34 mouse cellular contexts compared by ENCODE assay signal in genomic region chr4:110810947-110811346, GRCm38 (mm10).
"Had no signal": no experiment of that assay in that cellular context is flagged by ENCODE, and none has a peak within 500 bp of the region (broad histone marks: within the 10 kb centered on the region; RNA-seq: fewer than 3 reads in every experiment).

No protein-coding gene starts in this region.

- H3K9me3 ChIP-seq: heart, embryonic 10.5 days; heart, embryonic 12.5 days; heart, embryonic 13.5 days; heart, embryonic 15.5 days; hindbrain, embryonic 10.5 days; hindbrain, embryonic 12.5 days; hindbrain, embryonic 13.5 days; hindbrain, embryonic 15.5 days; intestine, embryonic 15.5 days; kidney, embryonic 15.5 days had no signal

- H3K27me3 ChIP-seq: heart, embryonic 12.5 days; heart, embryonic 13.5 days; heart, embryonic 15.5 days; hindbrain, embryonic 12.5 days; hindbrain, embryonic 13.5 days; hindbrain, embryonic 15.5 days; intestine, embryonic 15.5 days; kidney, embryonic 15.5 days had no signal

- H3K4me3 ChIP-seq: heart, embryonic 10.5 days; heart, embryonic 12.5 days; heart, embryonic 13.5 days; heart, embryonic 15.5 days; hindbrain, embryonic 10.5 days; hindbrain, embryonic 12.5 days; hindbrain, embryonic 13.5 days; hindbrain, embryonic 15.5 days; intestine, embryonic 15.5 days; kidney, embryonic 15.5 days; layer of hippocampus, adult 2 months had no signal

- H3K36me3 ChIP-seq: heart, embryonic 10.5 days; heart, embryonic 12.5 days; heart, embryonic 13.5 days; heart, embryonic 15.5 days; hindbrain, embryonic 10.5 days; hindbrain, embryonic 12.5 days; hindbrain, embryonic 13.5 days; hindbrain, embryonic 15.5 days; intestine, embryonic 15.5 days; kidney, embryonic 15.5 days had no signal

- ATAC-seq: hindbrain, embryonic 16.5 days; hindbrain, postnatal 0 days; inflammation-experienced regulatory T-cells, adult 6 months; intestine, embryonic 15.5 days; intestine, postnatal 0 days had no signal

- H3K4me2 ChIP-seq: heart, embryonic 11.5 days; heart, embryonic 12.5 days; heart, embryonic 13.5 days; heart, embryonic 15.5 days; hindbrain, embryonic 12.5 days; hindbrain, embryonic 13.5 days; hindbrain, embryonic 14.5 days; hindbrain, embryonic 15.5 days; intestine, embryonic 15.5 days; kidney, embryonic 15.5 days had no signal

- DNase-seq: heart, postnatal 10 days; heart, postnatal 14 days; heart, postnatal 36 days; heart, postnatal 4 days; kidney, adult 11 months; kidney, adult 18-20 months; kidney, adult 2 months; kidney, adult 8-10 months; kidney, adult 9 months; kidney, postnatal 10 days; kidney, postnatal 14 days; kidney, postnatal 25 days; kidney, postnatal 36 days; kidney, postnatal 4 days; layer of hippocampus, adult 9-11 months; layer of hippocampus, postnatal 36 days had no signal

- H3K4me1 ChIP-seq: heart, embryonic 10.5 days; heart, embryonic 12.5 days; heart, embryonic 13.5 days; heart, embryonic 15.5 days; hindbrain, embryonic 10.5 days; hindbrain, embryonic 12.5 days; hindbrain, embryonic 13.5 days; hindbrain, embryonic 15.5 days; intestine, embryonic 15.5 days; kidney, embryonic 15.5 days had no signal

- H3K27ac ChIP-seq: heart, embryonic 10.5 days; heart, embryonic 13.5 days; heart, embryonic 15.5 days; hindbrain, embryonic 10.5 days; hindbrain, embryonic 12.5 days; hindbrain, embryonic 13.5 days; hindbrain, embryonic 14.5 days; hindbrain, embryonic 15.5 days; hindbrain, postnatal 0 days; intestine, embryonic 15.5 days; kidney, embryonic 15.5 days; kidney, postnatal 0 days; layer of hippocampus, adult 2 months had no signal

- H3K9ac ChIP-seq: heart, embryonic 12.5 days; heart, embryonic 13.5 days; heart, embryonic 15.5 days; hindbrain, embryonic 12.5 days; hindbrain, embryonic 13.5 days; hindbrain, embryonic 14.5 days; hindbrain, embryonic 15.5 days; intestine, embryonic 15.5 days; kidney, embryonic 15.5 days had no signal
